Mouse (Mus musculus) kidney, adult 2 months (tissue): Measurements from ENCODE around the gene 4931406P16Rik. TPM values are rescaled to one million over a fixed set of nuclear protein-coding genes. Genes with fewer than 3 reads are reported as not detected.

Experiments
- DNase-seq: peaks from one replicate; pipeline ENCODE4 v3.0.0; 2021
- H3K27ac ChIP-seq: fragments of 200-500 bp; 2 replicates; pipeline ENCODE4 v1.5.1; 2012; ENCODE audit warnings: low read depth, low read length, control low read depth, inconsistent platforms; ENCODE audit not compliant: insufficient read depth
- H3K27me3 ChIP-seq: fragments of 200-500 bp; replicated peaks from 2 replicates; pipeline ENCODE4 v1.6.1; 2012; ENCODE audit warnings: mild to moderate bottlenecking, moderate library complexity, low read length, inconsistent platforms; ENCODE audit not compliant: control insufficient read depth, insufficient read depth
- H3K36me3 ChIP-seq: fragments of 200-500 bp; 2 replicates; pipeline ENCODE4 v1.6.1; 2012; ENCODE audit warnings: mild to moderate bottlenecking, moderate library complexity, low read length, inconsistent platforms; ENCODE audit not compliant: control insufficient read depth, insufficient read depth
- H3K4me1 ChIP-seq: fragments of 200-500 bp; 2 replicates; pipeline ENCODE4 v1.6.1; 2011; ENCODE audit warnings: low read length; ENCODE audit not compliant: control insufficient read depth, insufficient read depth
- H3K4me3 ChIP-seq: fragments of 200-500 bp; 2 replicates; pipeline ENCODE4 v1.5.1; 2011; ENCODE audit warnings: mild to moderate bottlenecking, low read depth, low read length, control low read depth; ENCODE audit not compliant: insufficient read depth
- CTCF ChIP-seq: fragments of 200-500 bp; conservative IDR thresholded peaks from 2 replicates; pipeline ENCODE4 v1.5.1; 2011; ENCODE audit warnings: low read depth, mild to moderate bottlenecking, control low read depth, low read length, moderate library complexity, mixed read lengths; ENCODE audit not compliant: insufficient read depth, insufficient read length
- POLR2A ChIP-seq: fragments of 200-500 bp; IDR thresholded peaks from one replicate; pipeline ENCODE4 v1.6.1; 2011; ENCODE audit warnings: low read depth, low read length, control low read depth
- WGBS: fragments of 180-500 bp; shearing (Covaris S2); methylation state at CpG from one replicate; pipeline ENCODE4 v1.1.7; 2018; 5-methylcytosine and 5-hydroxymethylcytosine counted together
- polyA plus RNA-seq: library from polyadenylated mRNA; depleted of rRNA; stranded (reverse); fragments of >200 nt; gene quantifications from 2 replicates; pipeline ENCODE4 v1.2.3, GENCODE M21; 2012; rRNA removed

The 4931406P16Rik gene
- polyA plus RNA-seq = 24.6 and 27.0 TPM in 2 replicates

DNA sequence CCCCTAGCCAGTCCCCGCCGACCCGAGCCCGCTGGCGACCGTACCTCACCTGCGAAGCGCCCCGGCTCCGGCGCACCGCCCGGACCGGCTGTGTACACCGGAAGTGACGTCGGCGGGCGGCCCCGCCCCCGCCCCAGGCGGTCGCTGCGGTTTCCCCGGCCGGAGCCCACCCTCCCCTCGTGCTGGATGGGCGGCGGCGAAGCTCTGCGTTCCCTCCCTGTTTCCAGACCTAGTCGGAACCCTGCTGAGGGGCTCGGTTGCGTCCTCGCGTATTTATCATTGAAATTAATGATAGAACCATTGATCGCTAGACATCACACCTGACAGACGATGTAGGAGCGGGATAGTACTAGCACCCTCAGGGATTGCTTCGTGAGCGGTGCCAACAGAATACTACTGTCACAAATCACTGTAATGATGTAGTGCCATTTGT lies at the start of gene 4931406P16Rik:
4931406P16Rik (minus strand) TSS at position 109 of the 433 bp plus-strand sequence.
- Histone ChIP-seq H3K36me3 (no peaks in the 10 kb centered on the region), H3K4me3 (peak within 1 kb of the TSS; percentile 97), H3K27ac (peak within 1 kb of the TSS; percentile 83), H3K27me3 (no peaks in the 10 kb centered on the region), H3K4me1 (peaks cover 8% of the 10 kb centered on the region; the same call in 1 of the 2 replicates)
- DNase-seq = peak; percentile 91
- WGBS = 3% methylated on average over 41 of the region's 41 CpGs
- TF ChIP-seq CTCF (no peak), POLR2A (peak; percentile 44)

DNA sequence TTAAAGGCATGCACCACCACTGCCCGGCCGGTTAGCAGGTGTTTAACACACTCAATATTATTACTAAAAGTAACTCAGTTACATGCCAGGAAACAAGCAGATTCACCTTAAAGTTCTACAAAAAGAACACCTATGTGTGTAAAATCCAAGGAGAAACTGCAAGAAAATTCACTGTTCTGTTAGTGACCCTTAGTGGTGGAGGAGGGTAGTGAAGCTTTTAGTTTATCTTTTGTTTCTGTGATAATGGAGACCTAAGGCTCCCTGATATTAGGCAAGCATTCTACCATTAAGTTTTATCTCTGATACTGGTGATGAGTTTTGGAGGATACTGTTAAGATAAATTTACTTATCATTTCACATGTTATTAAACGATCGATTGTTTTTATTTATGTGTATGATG lies 42.3 kb upstream of the 4931406P16Rik start:
- 91% methylated on average over 4 of the region's 4 CpGs for WGBS
- no peak overlapping the region for H3K4me3 ChIP-seq
- no peaks in the 10 kb centered on the region for H3K27me3 ChIP-seq
- H3K27ac ChIP-seq = no peak overlapping the region
- H3K36me3 ChIP-seq = peaks cover 6% of the 10 kb centered on the region
- TF ChIP-seq CTCF = 0 out of 2 replicates have a peak, but pooled peaks have one; percentile 19
- TF ChIP-seq POLR2A = no peak
- no peaks in the 10 kb centered on the region for H3K4me1 ChIP-seq
- peak; percentile 23 for DNase-seq

DNA sequence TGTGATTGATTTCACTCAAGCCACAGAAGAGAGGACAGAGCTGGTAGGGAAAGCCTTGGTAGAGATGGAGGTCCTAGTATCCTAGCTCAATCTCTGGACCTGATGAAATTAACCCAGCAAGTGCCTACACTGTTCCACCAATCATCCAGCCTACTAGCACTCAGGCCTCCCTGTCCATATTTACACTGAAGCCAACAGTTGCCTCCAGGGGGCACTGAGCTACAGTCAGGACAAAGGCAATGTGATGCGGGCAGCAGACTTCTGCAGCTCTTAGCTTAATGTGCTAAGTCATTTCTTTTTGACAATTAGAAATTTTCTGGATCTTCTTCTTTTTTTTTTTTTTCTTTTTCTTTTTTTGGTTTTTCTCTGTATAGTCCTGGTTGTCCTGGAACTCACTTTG lies 38.6 kb upstream of the 4931406P16Rik start:
- TF ChIP-seq POLR2A = no peak
- TF ChIP-seq CTCF = peak; percentile 43
- 79% methylated on average over 1 of the region's 1 CpGs for WGBS
- no peak overlapping the region for H3K4me3 ChIP-seq
- peaks cover 14% of the 10 kb centered on the region for H3K36me3 ChIP-seq
- DNase-seq = peak; percentile 33
- no peaks in the 10 kb centered on the region for H3K4me1 ChIP-seq
- no peaks in the 10 kb centered on the region for H3K27me3 ChIP-seq
- H3K27ac ChIP-seq = no peak overlapping the region

DNA sequence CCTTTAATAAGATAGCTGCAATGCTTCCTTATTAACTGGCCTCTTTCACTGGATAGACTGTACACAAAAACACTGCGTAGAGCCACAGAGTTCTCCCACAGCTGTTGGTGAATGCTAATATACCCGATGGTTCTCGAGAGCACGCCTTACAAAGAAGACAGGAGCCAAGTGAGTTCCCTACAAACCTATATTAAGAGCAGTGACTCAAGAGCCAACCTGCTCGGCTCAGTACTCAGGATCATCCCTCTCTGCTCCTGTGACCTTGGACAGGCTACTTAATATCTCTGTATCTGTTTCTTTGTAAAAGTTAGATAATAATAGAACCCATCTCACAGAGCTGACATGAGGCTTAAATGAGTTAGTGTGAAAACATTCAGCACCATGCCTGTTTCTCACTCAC lies 36.8 kb upstream of the 4931406P16Rik start:
- TF ChIP-seq POLR2A = no peak
- no peak for TF ChIP-seq CTCF
- 95% methylated on average over 5 of the region's 5 CpGs for WGBS
- H3K27ac ChIP-seq = no peak overlapping the region
- no peaks in the 10 kb centered on the region for H3K27me3 ChIP-seq
- DNase-seq = no peak
- H3K36me3 ChIP-seq = peaks cover 16% of the 10 kb centered on the region
- no peaks in the 10 kb centered on the region for H3K4me1 ChIP-seq
- no peak overlapping the region for H3K4me3 ChIP-seq

DNA sequence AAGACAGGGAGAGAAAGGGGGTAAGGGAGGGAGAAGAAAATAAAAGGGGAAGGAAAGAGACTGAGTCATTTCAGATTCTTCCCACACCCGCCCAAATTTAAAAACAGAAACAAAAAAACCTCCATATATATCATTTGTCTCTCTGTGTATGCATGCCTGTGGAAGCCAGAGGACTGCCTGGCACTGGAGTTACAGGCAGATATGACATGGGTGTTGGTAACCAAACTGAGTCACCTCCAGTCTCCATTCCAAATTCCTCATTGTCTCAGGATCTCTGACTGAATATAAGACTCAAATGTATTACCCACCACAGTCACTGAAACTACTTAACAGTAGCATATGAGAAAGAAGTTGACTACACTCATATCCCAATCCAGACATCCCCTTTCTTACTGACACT lies 34.7 kb upstream of the 4931406P16Rik start:
- TF ChIP-seq CTCF = no peak
- TF ChIP-seq POLR2A = no peak
- Histone ChIP-seq H3K36me3 (peaks cover 19% of the 10 kb centered on the region), H3K4me1 (no peaks in the 10 kb centered on the region), H3K4me3 (no peak overlapping the region), H3K27ac (no peak overlapping the region), H3K27me3 (no peaks in the 10 kb centered on the region)
- no peak for DNase-seq
- WGBS = 83% methylated on average over 1 of the region's 1 CpGs

DNA sequence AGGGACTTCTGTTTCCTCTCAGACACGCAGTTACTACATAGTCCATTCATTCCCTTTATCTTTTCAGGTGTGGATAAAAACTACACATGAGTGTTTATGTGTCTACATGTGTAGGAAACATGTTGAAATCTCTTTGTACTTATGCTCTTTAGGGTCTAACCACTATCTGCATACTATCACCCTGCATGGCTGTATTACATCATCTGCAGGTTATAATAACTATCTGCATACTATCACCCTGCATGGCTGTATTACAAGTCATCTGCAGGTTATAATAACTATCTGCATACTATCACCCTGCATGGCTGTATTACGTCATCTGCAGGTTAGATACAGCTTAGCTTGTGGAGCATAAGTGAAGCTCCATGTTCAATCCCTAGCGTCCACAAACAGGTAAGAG lies 33.7 kb upstream of the 4931406P16Rik start:
- TF ChIP-seq CTCF (no peak), POLR2A (no peak)
- H3K27ac ChIP-seq = no peak overlapping the region
- 93% methylated on average over 3 of the region's 3 CpGs for WGBS

DNA sequence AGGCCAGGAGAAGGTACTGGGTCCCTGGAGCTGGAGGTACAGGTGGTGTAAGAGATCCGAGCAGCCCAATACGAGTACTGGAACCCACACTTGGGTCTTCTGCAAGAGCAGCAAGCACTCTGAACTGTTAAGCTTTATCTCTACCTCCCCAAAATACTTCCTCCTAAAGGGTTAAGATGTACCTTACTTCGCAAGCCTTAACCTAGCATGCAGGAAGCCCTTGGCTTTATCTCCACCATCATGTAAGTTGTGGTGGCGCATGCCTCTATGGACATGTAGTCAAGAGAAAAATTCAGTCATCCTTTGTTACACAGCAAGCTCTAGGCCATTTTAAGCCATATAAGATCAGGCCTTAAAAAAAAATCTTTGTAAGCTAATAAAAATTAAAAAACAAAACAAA lies 33.2 kb upstream of the 4931406P16Rik start:
- Histone ChIP-seq H3K4me1 (no peaks in the 10 kb centered on the region), H3K4me3 (no peak overlapping the region), H3K27ac (no peak overlapping the region), H3K27me3 (no peaks in the 10 kb centered on the region), H3K36me3 (peaks cover 18% of the 10 kb centered on the region)
- TF ChIP-seq CTCF (no peak), POLR2A (no peak)
- no peak for DNase-seq
- 89% methylated on average over 4 of the region's 4 CpGs for WGBS

More for the DNA sequence above, 33.7 kb upstream of the 4931406P16Rik start:
- Histone ChIP-seq H3K36me3 (peaks cover 19% of the 10 kb centered on the region), H3K4me1 (no peaks in the 10 kb centered on the region), H3K4me3 (no peak overlapping the region), H3K27me3 (no peaks in the 10 kb centered on the region)
- DNase-seq = no peak
